Mouse (Mus musculus): ENCODE data around the gene Tigd4.

Gene Tigd4

DNA sequence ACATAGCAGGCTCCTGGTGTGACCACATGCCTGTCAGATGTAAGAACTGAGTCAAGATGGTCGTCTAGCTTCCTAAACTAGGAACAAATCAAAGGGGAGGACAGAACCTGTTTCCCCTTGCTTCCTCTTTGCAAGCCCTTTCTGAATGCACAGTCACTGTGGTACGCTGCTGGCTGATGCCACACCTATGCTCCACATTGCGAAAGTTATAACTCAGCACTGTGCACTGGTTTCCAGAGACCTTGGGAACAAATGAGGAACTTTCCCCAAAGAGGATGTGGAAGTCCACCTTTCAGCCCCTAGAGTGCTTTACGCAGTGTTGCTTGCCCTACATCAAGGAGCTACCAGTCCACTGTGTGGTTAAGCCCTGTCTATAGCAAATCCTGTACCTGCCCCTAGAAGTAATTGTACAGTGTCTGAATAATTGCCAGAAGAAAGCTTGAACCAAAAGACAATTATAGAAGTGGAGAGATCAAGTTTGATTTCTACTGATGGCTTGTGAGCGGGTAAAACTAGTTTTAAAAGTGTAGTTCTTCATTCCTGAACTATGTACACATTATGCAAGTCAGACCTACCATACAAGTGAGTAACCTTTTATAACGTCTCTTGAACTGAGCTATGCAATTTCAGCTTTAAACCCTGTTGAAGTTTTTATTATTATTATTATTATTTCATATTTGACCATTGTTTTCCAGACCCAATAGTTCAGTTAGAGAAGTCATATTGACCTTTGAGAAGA, 4.8 kb downstream of the Tigd4 start:
- TF ChIP-seq GATA4 (IDR thresholded peaks at IDR 0.05; ENCODE audit: insufficient replicate concordance, low read length) = no peak

- no peak for TF ChIP-seq GATA4 (IDR thresholded peaks at IDR 0.05; ENCODE audit: insufficient replicate concordance, low read length)
Observed at GRCm38 (mm10) chr3:84598756-84599155, 5.4 kb downstream of the Tigd4 start.

- no peak for TF ChIP-seq GATA4 (IDR thresholded peaks at IDR 0.05; ENCODE audit: insufficient replicate concordance, low read length)
Observed at GRCm38 (mm10) chr3:84601870-84602495, 8.6 kb downstream of the Tigd4 start.

- no peak for TF ChIP-seq GATA4 (IDR thresholded peaks at IDR 0.05; ENCODE audit: insufficient replicate concordance, low read length)
Observed at GRCm38 (mm10) chr3:84602759-84603158, 9.4 kb downstream of the Tigd4 start.

GRCm38 (mm10) chr3:84603212-84603611, 9.8 kb downstream of the Tigd4 start:
- TF ChIP-seq GATA4 (IDR thresholded peaks at IDR 0.05; ENCODE audit: insufficient replicate concordance, low read length) = no peak

DNA sequence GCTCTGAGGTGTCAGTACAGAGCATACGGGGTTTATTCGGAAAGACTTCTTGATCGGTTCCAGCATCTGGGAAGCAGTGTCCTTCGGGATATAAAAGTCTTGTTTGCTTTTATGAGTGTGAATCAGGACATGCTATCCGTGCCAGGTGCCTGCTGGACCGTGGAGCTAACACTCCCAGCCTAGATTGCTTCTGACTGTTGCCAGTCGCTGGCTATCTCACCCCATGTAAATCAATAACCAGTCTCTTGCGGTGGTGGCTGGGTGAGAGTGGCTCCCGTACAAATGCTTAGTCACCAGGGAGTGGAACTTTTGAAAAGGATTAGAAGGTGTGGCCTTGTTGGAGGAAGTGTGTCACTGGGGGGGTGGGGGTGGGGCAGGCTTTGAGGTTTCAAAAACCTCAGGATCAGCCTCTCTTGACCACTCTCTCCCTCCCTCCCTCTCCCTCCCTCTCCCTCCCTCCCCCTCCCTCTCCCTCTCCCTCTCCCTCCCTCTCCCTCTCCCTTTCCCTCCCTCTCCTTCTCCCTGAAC, 16.9 kb downstream of the Tigd4 start:
- TF ChIP-seq GATA4 (IDR thresholded peaks at IDR 0.05; ENCODE audit: insufficient replicate concordance, low read length) = peak; percentile 50; the same call in 1 of the 2 replicates

- TF ChIP-seq GATA4 (IDR thresholded peaks at IDR 0.05; ENCODE audit: insufficient replicate concordance, low read length) = no peak
Observed at GRCm38 (mm10) chr3:84615050-84615855, 21.9 kb downstream of the Tigd4 start.

DNA sequence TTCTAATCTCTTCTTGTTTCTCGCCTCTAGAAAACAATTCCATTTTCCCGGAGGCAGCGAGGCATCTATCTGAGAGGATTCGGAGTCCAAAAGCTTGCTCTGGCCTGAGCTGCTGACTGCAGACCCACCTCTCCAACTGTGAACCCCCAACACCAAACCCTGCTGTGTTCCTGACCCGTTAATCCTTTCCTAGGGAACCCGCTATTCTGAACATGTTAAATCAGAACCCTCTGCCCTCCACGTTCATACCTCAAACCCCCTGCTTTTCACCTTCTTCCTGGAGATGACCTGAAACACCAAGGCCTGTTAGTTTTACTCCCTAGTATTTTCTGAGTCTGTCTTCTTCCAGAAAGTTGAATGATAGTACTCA, 22.5 kb downstream of the Tigd4 start:
- no peak for TF ChIP-seq GATA4 (IDR thresholded peaks at IDR 0.05; ENCODE audit: insufficient replicate concordance, low read length)

DNA sequence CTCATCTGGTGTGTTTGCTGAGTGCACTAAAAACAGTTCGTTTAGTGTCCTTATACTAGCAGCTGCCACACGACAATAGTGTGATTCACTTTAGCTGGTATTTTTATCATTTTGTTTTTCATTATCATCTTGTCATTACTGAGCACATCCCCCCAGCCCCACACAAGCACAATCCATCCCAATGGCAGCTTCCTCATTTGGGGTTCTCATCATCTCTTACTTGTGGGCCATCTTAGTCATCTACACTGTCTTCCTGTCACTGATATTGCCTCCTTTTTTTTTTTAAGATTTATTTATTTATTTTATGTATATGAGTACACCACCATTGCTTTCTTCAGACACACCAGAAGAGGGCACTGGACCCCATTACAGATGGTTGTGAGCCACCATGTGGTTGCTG, 25.3 kb downstream of the Tigd4 start:
- no peak for TF ChIP-seq GATA4 (IDR thresholded peaks at IDR 0.05; ENCODE audit: insufficient replicate concordance, low read length)

GRCm38 (mm10) chr3:84619056-84619455, 25.7 kb downstream of the Tigd4 start:
- TF ChIP-seq GATA4 (IDR thresholded peaks at IDR 0.05; ENCODE audit: insufficient replicate concordance, low read length) = no peak

DNA sequence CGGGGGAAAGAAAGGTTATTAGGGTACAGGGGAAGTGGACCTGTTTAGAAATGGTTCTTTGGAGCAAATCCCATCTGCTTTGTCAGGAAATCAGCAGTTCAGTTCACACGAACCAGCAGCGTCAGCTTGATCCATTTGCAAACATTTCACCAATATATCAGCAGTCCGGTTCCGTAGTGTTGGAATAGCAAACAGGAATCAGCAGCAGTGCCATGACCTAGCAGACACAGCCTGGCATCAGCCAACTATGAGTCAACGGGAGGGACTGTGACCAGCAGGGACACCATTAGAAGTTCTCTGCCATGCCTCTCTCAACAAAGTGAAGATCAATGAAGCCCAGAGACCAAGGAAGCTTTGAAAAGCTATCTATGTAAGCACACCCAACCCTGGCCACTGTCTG, 26.4 kb downstream of the Tigd4 start:
- peak; percentile 55; the same call in 1 of the 2 replicates for TF ChIP-seq GATA4 (IDR thresholded peaks at IDR 0.05; ENCODE audit: insufficient replicate concordance, low read length)

DNA sequence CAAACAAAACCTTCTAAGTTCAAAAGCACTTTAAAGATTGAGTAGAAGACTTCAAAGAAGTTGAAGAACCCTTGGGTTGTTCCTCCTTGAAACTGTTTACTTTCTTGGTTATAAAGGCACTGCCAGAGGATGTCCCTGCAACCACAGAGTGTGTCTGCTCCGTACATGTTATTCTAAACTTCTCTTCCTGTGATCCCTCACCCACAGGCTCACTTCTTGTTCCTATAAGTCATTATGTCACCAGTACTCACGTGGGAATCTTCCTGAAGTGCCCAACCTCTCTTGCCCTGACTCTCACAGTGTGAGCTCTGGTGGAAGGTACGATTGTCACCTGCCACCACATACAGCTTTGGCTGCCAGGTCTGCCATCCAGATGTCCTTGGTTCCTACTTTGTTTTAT, 28.7 kb downstream of the Tigd4 start:
- TF ChIP-seq GATA4 (IDR thresholded peaks at IDR 0.05; ENCODE audit: insufficient replicate concordance, low read length) = no peak

DNA sequence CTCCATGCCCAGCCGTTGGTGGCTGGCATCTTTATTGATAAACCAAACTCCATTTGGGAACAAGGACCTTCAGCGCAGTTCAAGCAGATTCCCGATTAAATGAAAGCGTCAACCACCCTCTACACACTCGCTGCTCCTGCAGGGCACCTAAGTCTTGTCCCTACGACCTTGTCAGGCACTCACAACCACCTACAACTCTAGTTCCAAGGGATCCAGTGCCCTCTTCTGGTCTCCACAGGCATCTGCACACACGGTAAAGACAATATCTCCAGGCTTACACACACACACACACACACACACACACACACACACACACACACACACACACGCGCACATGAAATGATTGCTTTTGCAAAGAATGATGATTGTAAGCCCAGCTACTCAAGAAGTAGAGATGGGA, 38.2 kb downstream of the Tigd4 start:
- TF ChIP-seq GATA4 (IDR thresholded peaks at IDR 0.05; ENCODE audit: insufficient replicate concordance, low read length) = no peak

GRCm38 (mm10) chr3:84637095-84637494, 43.7 kb downstream of the Tigd4 start:
- TF ChIP-seq GATA4 (IDR thresholded peaks at IDR 0.05; ENCODE audit: insufficient replicate concordance, low read length) = no peak

GRCm38 (mm10) chr3:84637890-84638578, 44.7 kb downstream of the Tigd4 start:
- no peak for TF ChIP-seq GATA4 (IDR thresholded peaks at IDR 0.05; ENCODE audit: insufficient replicate concordance, low read length)
